Mouse (Mus musculus): Measurements from ENCODE around the gene Gm29666. TPM values are rescaled to one million over a fixed set of nuclear protein-coding genes. Genes with fewer than 3 reads are reported as not detected.

Gene Gm29666
- polyA plus RNA-seq, 1 experiment from 2014 or later, result 0.90 TPM

DNA sequence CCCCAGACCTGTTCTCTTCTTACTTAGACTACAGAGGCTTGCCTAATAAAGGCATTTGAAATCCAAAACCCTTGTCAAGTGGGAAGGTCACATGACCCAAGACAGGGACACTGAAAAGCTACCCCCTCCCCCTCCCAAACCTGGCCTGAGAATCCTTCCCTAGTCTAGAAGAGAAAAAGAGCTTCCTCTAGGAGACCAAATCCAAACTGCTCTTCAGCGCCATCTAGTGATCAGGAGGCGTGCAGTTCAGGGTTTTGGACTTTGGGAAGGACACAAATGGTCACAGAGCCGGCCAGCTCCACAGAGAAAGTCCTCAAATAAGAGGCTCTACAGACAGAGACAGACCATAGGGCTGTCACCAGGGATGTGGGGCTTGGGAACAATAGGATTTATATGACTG lies 28.2 kb downstream of the Gm29666 start:
- ATAC-seq, result 0 out of 2 replicates have a peak, but pooled peaks have one; percentile 39
- H3K9me3 ChIP-seq (replicated peaks; ENCODE audit: control insufficient read depth, low read length, poor library complexity, severe bottlenecking), result no peaks in the 10 kb centered on the region
- H3K4me2 ChIP-seq (ENCODE audit: low read length), result no peak overlapping the region
- peaks cover 8% of the 10 kb centered on the region; the same call in 1 of the 2 replicates for H3K4me1 ChIP-seq (ENCODE audit: control insufficient read depth, insufficient read depth, low read length)
- no peak overlapping the region for H3K9ac ChIP-seq (ENCODE audit: low read depth, low read length)
- no peak overlapping the region for H3K27ac ChIP-seq (ENCODE audit: low read length)
- no peaks in the 10 kb centered on the region for H3K27me3 ChIP-seq (ENCODE audit: control insufficient read depth, insufficient read depth, low read depth, low read length)
- no peaks in the 10 kb centered on the region for H3K36me3 ChIP-seq (ENCODE audit: control insufficient read depth, insufficient read depth, low read length)
- no peak overlapping the region for H3K4me3 ChIP-seq (ENCODE audit: low read depth, low read length)
- 8% methylated on average over 3 of the region's 3 CpGs for WGBS

DNA sequence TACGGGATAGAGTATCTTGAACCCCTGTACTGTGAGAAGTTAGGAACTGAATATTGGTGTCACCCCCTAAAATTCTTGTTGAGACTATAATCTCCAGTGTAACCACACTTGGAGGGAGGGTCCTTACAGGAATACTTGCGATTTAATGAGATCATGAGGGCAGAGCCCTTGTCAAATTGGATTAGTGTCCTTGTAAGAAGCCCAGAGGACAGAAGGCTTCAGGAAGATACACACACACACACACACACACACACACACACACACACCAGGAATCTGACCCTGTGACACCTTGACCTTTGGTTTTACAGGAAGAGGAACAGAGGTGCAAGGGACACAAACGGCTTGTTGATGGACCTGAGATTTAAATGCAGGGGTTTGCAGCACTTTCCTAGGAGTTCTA lies 28.6 kb downstream of the Gm29666 start:
- H3K4me2 ChIP-seq (ENCODE audit: low read length), result no peak overlapping the region
- H3K4me1 ChIP-seq (ENCODE audit: control insufficient read depth, insufficient read depth, low read length), result peaks cover 8% of the 10 kb centered on the region; the same call in 1 of the 2 replicates
- H3K27me3 ChIP-seq (ENCODE audit: control insufficient read depth, insufficient read depth, low read depth, low read length), result no peaks in the 10 kb centered on the region
- H3K9ac ChIP-seq (ENCODE audit: low read depth, low read length), result no peak overlapping the region
- no peak overlapping the region for H3K27ac ChIP-seq (ENCODE audit: low read length)
- 41% methylated on average over 3 of the region's 3 CpGs for WGBS
- H3K36me3 ChIP-seq (ENCODE audit: control insufficient read depth, insufficient read depth, low read length), result no peaks in the 10 kb centered on the region
- no peaks in the 10 kb centered on the region for H3K9me3 ChIP-seq (replicated peaks; ENCODE audit: control insufficient read depth, low read length, poor library complexity, severe bottlenecking)
- no peak for ATAC-seq
- no peak overlapping the region for H3K4me3 ChIP-seq (ENCODE audit: low read depth, low read length)

DNA sequence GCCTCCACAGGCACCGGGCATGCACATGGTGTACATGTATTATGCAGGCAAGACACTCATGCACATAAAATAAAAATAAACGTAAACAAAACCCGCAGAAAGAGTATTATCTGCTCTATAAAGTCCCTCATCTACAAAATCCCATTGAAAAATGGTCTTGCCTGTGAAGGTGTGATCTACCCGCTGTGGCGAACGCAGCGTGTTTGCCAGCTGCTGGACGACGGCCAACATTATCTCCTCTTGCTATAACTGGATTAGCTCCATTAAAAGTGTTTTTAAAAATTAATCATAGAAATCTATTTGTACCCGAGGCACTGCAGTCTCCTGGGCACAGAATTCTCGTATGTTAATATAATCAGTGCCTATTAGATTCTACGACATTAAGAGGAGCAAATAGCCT lies 31.8 kb downstream of the Gm29666 start:
- ATAC-seq, result no peak
- no peak overlapping the region for H3K9ac ChIP-seq (ENCODE audit: low read depth, low read length)

DNA sequence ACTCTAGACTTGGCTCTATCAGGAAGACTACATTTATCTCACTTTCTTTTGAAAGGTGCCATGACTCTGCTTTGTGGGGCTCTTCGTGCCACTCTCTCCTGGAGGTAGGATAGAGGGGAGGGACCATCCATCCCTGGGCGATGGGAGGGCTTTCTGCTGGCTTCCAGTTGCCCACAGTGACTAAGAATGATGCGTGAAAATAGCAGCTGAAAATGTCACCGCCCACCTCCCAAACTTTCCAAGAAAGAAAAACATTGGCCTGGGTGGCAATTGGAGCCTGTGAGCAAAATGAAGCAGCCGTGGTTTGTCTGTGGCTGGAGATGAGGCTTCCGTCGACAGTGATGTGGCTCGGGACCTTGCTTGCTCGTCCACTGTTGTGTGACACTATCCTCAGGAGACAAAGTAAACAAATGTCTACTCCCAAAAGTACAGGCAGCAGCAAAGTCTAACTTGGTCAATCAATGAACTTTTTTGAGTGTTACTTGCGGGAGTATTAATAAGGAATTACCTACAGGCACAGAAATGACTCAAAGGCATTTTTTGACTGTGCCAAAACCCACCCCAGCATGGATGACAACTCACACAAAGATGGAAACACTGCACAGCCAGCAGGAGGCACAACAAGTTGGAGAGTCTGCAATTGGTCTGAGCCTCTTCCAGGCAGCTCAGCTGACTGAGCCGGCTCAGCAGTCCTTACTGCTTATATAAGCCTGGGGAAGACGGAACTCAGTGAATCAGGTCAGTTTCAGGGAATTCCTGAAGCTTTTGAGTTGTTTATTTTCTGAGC lies 42.6 kb downstream of the Gm29666 start:
- H3K36me3 ChIP-seq (ENCODE audit: control insufficient read depth, insufficient read depth, low read length), result no peaks in the 10 kb centered on the region
- no peak overlapping the region for H3K9ac ChIP-seq (ENCODE audit: low read depth, low read length)
- H3K9me3 ChIP-seq (replicated peaks; ENCODE audit: control insufficient read depth, low read length, poor library complexity, severe bottlenecking), result no peaks in the 10 kb centered on the region
- no peak overlapping the region for H3K27ac ChIP-seq (ENCODE audit: low read length)
- no peak for ATAC-seq
- H3K4me2 ChIP-seq (ENCODE audit: low read length), result no peak overlapping the region
- H3K4me3 ChIP-seq (ENCODE audit: low read depth, low read length), result no peak overlapping the region
- no peaks in the 10 kb centered on the region for H3K27me3 ChIP-seq (ENCODE audit: control insufficient read depth, insufficient read depth, low read depth, low read length)
- no peaks in the 10 kb centered on the region for H3K4me1 ChIP-seq (ENCODE audit: control insufficient read depth, insufficient read depth, low read length)
- WGBS, result 88% methylated on average over 12 of the region's 12 CpGs

More for the DNA sequence above, 31.8 kb downstream of the Gm29666 start:
- Histone ChIP-seq H3K4me2 (ENCODE audit: low read length) (no peak overlapping the region), H3K4me1 (ENCODE audit: control insufficient read depth, insufficient read depth, low read length) (peaks cover 8% of the 10 kb centered on the region; the same call in 1 of the 2 replicates), H3K4me3 (ENCODE audit: low read depth, low read length) (no peak overlapping the region), H3K36me3 (ENCODE audit: control insufficient read depth, insufficient read depth, low read length) (no peaks in the 10 kb centered on the region), H3K27me3 (ENCODE audit: control insufficient read depth, insufficient read depth, low read depth, low read length) (no peaks in the 10 kb centered on the region), H3K9me3 (replicated peaks; ENCODE audit: control insufficient read depth, low read length, poor library complexity, severe bottlenecking) (no peaks in the 10 kb centered on the region), H3K27ac (ENCODE audit: low read length) (no peak overlapping the region)
- WGBS, result 51% methylated on average over 12 of the region's 12 CpGs

DNA sequence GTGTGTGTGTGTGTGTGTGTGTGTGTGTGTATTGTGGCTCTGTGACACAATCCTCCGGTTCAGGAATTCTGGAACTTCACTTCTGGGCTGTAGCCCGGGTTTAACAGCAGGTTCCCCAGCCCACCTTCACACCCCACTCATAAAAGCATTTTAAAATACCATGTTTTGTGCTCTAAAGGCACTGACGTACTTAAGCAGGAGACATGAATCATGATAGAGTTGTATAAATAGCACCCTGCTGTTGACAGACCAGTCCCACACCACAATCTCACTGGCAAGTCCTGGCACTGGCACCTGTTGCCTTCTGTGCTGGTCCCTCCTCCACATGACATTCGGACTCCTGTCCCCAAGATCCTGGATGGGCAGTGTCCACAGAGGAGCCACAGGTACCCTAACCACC lies 46.0 kb downstream of the Gm29666 start:
- Histone ChIP-seq H3K27me3 (ENCODE audit: control insufficient read depth, insufficient read depth, low read depth, low read length) (no peaks in the 10 kb centered on the region), H3K9me3 (replicated peaks; ENCODE audit: control insufficient read depth, low read length, poor library complexity, severe bottlenecking) (no peaks in the 10 kb centered on the region), H3K36me3 (ENCODE audit: control insufficient read depth, insufficient read depth, low read length) (no peaks in the 10 kb centered on the region), H3K9ac (ENCODE audit: low read depth, low read length) (no peak overlapping the region), H3K27ac (ENCODE audit: low read length) (no peak overlapping the region), H3K4me3 (ENCODE audit: low read depth, low read length) (no peak overlapping the region), H3K4me2 (ENCODE audit: low read length) (no peak overlapping the region), H3K4me1 (ENCODE audit: control insufficient read depth, insufficient read depth, low read length) (no peaks in the 10 kb centered on the region)
- 86% methylated on average over 4 of the region's 4 CpGs for WGBS
- no peak for ATAC-seq

DNA sequence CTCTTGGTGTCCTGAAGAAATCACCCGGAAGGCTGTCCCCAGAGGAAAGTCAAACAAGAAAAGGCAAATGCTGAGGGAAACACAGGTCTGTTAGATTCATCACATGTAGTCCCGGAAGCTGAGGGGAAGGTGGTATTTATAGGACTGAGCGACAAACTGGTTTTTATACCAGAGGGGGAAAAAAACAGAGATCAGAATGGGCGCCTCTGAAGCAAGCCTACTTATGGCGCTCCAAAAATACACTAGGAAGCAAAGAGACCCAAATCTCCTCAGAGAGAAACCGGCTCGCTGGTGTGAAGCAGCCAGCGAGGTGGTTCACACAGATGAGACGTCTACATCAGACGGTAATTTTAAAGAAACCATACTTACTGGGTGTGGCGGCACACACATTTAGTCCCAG lies 46.8 kb downstream of the Gm29666 start:
- Histone ChIP-seq H3K4me1 (ENCODE audit: control insufficient read depth, insufficient read depth, low read length) (no peaks in the 10 kb centered on the region), H3K9ac (ENCODE audit: low read depth, low read length) (no peak overlapping the region), H3K27me3 (ENCODE audit: control insufficient read depth, insufficient read depth, low read depth, low read length) (no peaks in the 10 kb centered on the region), H3K4me3 (ENCODE audit: low read depth, low read length) (no peak overlapping the region), H3K36me3 (ENCODE audit: control insufficient read depth, insufficient read depth, low read length) (no peaks in the 10 kb centered on the region), H3K4me2 (ENCODE audit: low read length) (no peak overlapping the region), H3K27ac (ENCODE audit: low read length) (no peak overlapping the region), H3K9me3 (replicated peaks; ENCODE audit: control insufficient read depth, low read length, poor library complexity, severe bottlenecking) (no peaks in the 10 kb centered on the region)
- WGBS, result 85% methylated on average over 11 of the region's 11 CpGs
- no peak for ATAC-seq

DNA sequence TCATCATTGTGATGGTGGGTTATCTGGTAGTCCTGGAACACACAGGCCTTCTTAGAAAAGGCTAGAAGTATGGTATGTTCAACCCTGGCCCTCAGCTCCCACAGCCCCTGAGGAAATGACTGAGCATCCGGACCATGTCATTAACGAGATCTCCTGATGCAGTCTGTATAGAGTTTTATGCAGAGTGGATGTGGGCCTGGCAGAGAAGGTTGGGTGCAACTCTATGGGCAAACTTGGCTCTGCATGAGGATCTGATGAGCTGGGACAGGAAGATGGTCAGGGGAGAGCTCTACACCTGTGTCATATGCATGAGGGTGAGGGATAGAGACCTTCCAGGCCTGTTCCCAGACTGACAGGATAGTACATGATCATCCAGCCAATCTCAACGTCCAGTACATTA lies 48.0 kb downstream of the Gm29666 start:
- Histone ChIP-seq H3K9ac (ENCODE audit: low read depth, low read length) (no peak overlapping the region), H3K36me3 (ENCODE audit: control insufficient read depth, insufficient read depth, low read length) (no peaks in the 10 kb centered on the region), H3K27me3 (ENCODE audit: control insufficient read depth, insufficient read depth, low read depth, low read length) (no peaks in the 10 kb centered on the region), H3K4me2 (ENCODE audit: low read length) (no peak overlapping the region), H3K27ac (ENCODE audit: low read length) (no peak overlapping the region), H3K9me3 (replicated peaks; ENCODE audit: control insufficient read depth, low read length, poor library complexity, severe bottlenecking) (no peaks in the 10 kb centered on the region), H3K4me3 (ENCODE audit: low read depth, low read length) (no peak overlapping the region), H3K4me1 (ENCODE audit: control insufficient read depth, insufficient read depth, low read length) (no peaks in the 10 kb centered on the region)
- ATAC-seq, result no peak
- WGBS, result 89% methylated on average over 3 of the region's 3 CpGs

DNA sequence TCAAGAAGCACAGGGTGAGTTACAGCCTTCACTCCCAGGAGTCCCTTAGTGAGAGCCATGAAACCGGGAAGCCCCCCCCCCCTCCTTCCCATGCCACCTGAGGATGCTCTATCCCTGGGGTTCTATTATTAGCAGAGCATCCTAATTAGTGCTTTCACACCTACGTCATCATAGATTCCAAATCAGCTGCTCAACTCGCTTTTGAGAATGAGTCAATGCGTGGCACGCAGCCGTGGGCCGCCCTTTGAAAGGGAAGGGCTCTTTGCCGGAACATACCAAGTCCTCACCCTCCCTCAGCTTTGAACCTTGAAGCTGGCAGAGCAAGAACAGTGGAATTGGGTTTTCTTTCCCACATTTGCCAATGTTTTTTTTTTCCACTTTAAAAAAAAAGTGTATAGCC lies 57.9 kb downstream of the Gm29666 start:
- H3K9me3 ChIP-seq (replicated peaks; ENCODE audit: control insufficient read depth, low read length, poor library complexity, severe bottlenecking), result no peaks in the 10 kb centered on the region
- no peaks in the 10 kb centered on the region for H3K36me3 ChIP-seq (ENCODE audit: control insufficient read depth, insufficient read depth, low read length)
- no peak overlapping the region for H3K4me2 ChIP-seq (ENCODE audit: low read length)
- WGBS, result 90% methylated on average over 8 of the region's 8 CpGs
- no peak overlapping the region for H3K4me3 ChIP-seq (ENCODE audit: low read depth, low read length)
- H3K4me1 ChIP-seq (ENCODE audit: control insufficient read depth, insufficient read depth, low read length), result peaks cover 4% of the 10 kb centered on the region; the same call in 1 of the 2 replicates
- H3K9ac ChIP-seq (ENCODE audit: low read depth, low read length), result no peak overlapping the region
- no peak for ATAC-seq
- no peak overlapping the region for H3K27ac ChIP-seq (ENCODE audit: low read length)
- no peaks in the 10 kb centered on the region for H3K27me3 ChIP-seq (ENCODE audit: control insufficient read depth, insufficient read depth, low read depth, low read length)
